Mouse (Mus musculus): ENCODE measurements around the gene Wdr64. TPM values are rescaled to one million over a fixed set of nuclear protein-coding genes. Genes with fewer than 3 reads are reported as not detected.

Wdr64 gene
- not detected for polyA plus RNA-seq (2014; fragmentation: Illumina TruSeq; extraction: RNeasy Lipid Tissue Mini Kit (QIAGEN cat#74804); ENCODE audit: low read depth, low replicate concordance)

GRCm38 (mm10) chr1:175698293-175698692, at the start of gene Wdr64:
Wdr64 (plus strand) TSS chr1:175698593.

GRCm38 (mm10) chr1:175692246-175692996, 6.0 kb upstream of the Wdr64 start, which contains the start of the genes Opn3 and Chml:
Opn3 (minus strand) TSS chr1:175692776.
Chml (minus strand) TSS chr1:175692901.

Other genes starting within 250 kb of the Wdr64 start
- 0.26 TPM for gene Rgs7, start 206.1 kb upstream of the Wdr64 start, polyA plus RNA-seq (2014; fragmentation: Illumina TruSeq; extraction: RNeasy Lipid Tissue Mini Kit (QIAGEN cat#74804); ENCODE audit: low read depth, low replicate concordance)
- 399 TPM for gene Kmo, start 78.2 kb upstream of the Wdr64 start, polyA plus RNA-seq (2014; fragmentation: Illumina TruSeq; extraction: RNeasy Lipid Tissue Mini Kit (QIAGEN cat#74804); ENCODE audit: low read depth, low replicate concordance)
- 321 TPM for gene Fh1, start 73.0 kb upstream of the Wdr64 start, polyA plus RNA-seq (2014; fragmentation: Illumina TruSeq; extraction: RNeasy Lipid Tissue Mini Kit (QIAGEN cat#74804); ENCODE audit: low read depth, low replicate concordance)
- not detected for gene Opn3, start 5.8 kb upstream of the Wdr64 start, polyA plus RNA-seq (2014; fragmentation: Illumina TruSeq; extraction: RNeasy Lipid Tissue Mini Kit (QIAGEN cat#74804); ENCODE audit: low read depth, low replicate concordance)
- 2.1 TPM for gene Chml, start 5.7 kb upstream of the Wdr64 start, polyA plus RNA-seq (2014; fragmentation: Illumina TruSeq; extraction: RNeasy Lipid Tissue Mini Kit (QIAGEN cat#74804); ENCODE audit: low read depth, low replicate concordance)
- gene Exo1, start 182.0 kb downstream of the Wdr64 start, polyA plus RNA-seq (2014; fragmentation: Illumina TruSeq; extraction: RNeasy Lipid Tissue Mini Kit (QIAGEN cat#74804); ENCODE audit: low read depth, low replicate concordance): not detected
- not detected for gene Gm38100, start 221.7 kb downstream of the Wdr64 start, polyA plus RNA-seq (2014; fragmentation: Illumina TruSeq; extraction: RNeasy Lipid Tissue Mini Kit (QIAGEN cat#74804); ENCODE audit: low read depth, low replicate concordance)

Measured in liver, adult 10 weeks (tissue).